Comparison of ENCODE assay signal across 15 mouse cellular contexts in genomic region chr12:26679887-26680567, GRCm38 (mm10).
A peak's percentile ranks its signal among the peaks of the same experiment; 100 is the strongest.
DNase-seq lines count a peak whose midpoint lies in the region; ATAC-seq lines count a peak whose summit lies in the region.
"Had no signal": no experiment of that assay in that cellular context is flagged by ENCODE, and none has a peak within 500 bp of the region (broad histone marks: within the 10 kb centered on the region; RNA-seq: fewer than 3 reads in every experiment).

No protein-coding gene starts in this region.

- no peaks in the 10 kb centered on the region for H3K9me3 ChIP-seq in midbrain, embryonic 11.5 days (ENCODE audit: control insufficient read depth, low read length)
- no peaks in the 10 kb centered on the region for H3K9me3 ChIP-seq in midbrain, embryonic 10.5 days (replicated peaks)
- no peaks in the 10 kb centered on the region for H3K9me3 ChIP-seq in forebrain, embryonic 16.5 days (ENCODE audit: control insufficient read depth, low read length)
- no peaks in the 10 kb centered on the region for H3K9me3 ChIP-seq in neural tube, embryonic 13.5 days
- H3K9me3 ChIP-seq: kidney, embryonic 15.5 days; liver, embryonic 12.5 days had no signal

- peak; percentile 84 for DNase-seq in midbrain, embryonic 11.5 days (ENCODE audit: low spot score, missing footprints)
- DNase-seq in midbrain, embryonic 10.5 days (ENCODE audit: low spot score) = no peak
- DNase-seq in layer of hippocampus, adult 8-10 months (ENCODE audit: low spot score in 2 of 2) = peak; percentile 25 to 44
- no peak for DNase-seq in kidney, postnatal 10 days
- DNase-seq in c-Kit-positive CD71-positive TER-119-positive erythroid progenitor cells, embryonic 14.5 days (ENCODE audit: low spot score) = no peak
- DNase-seq in urinary bladder, adult 18-20 months (ENCODE audit: low spot score in 2 of 2) = no peak
- DNase-seq: adrenal gland, postnatal 14 days; cerebellum, adult 18-20 months; lung, postnatal 14 days had no signal

- H3K27me3 ChIP-seq in midbrain, embryonic 11.5 days (ENCODE audit: control insufficient read depth, insufficient read depth, low read length) = no peaks in the 10 kb centered on the region
- H3K27me3 ChIP-seq in midbrain, embryonic 10.5 days (ENCODE audit: low read depth, poor library complexity, severe bottlenecking) = no peaks in the 10 kb centered on the region
- no peaks in the 10 kb centered on the region for H3K27me3 ChIP-seq in forebrain, embryonic 16.5 days (replicated peaks; ENCODE audit: control insufficient read depth, insufficient read depth, low read length)
- no peaks in the 10 kb centered on the region for H3K27me3 ChIP-seq in neural tube, embryonic 13.5 days
- H3K27me3 ChIP-seq: kidney, embryonic 15.5 days; liver, embryonic 12.5 days had no signal

- H3K27ac ChIP-seq in midbrain, embryonic 11.5 days (ENCODE audit: low read depth, low read length) = peak overlapping the region; percentile 21; the same call in 1 of the 2 replicates
- H3K27ac ChIP-seq in midbrain, embryonic 10.5 days (replicated peaks) = no peak overlapping the region; the same call in 1 of the 2 replicates
- H3K27ac ChIP-seq in forebrain, embryonic 16.5 days (ENCODE audit: low read length) = peak overlapping the region; percentile 89
- peak overlapping the region; percentile 77 for H3K27ac ChIP-seq in neural tube, embryonic 13.5 days (replicated peaks)
- H3K27ac ChIP-seq: kidney, embryonic 15.5 days; liver, embryonic 12.5 days had no signal

- 74% methylated on average over 9 of the region's 9 CpGs for WGBS in midbrain, embryonic 11.5 days
- 83% methylated on average over 9 of the region's 9 CpGs for WGBS in midbrain, embryonic 10.5 days
- WGBS in forebrain, embryonic 16.5 days = 17% methylated on average over 9 of the region's 9 CpGs
- 46% methylated on average over 9 of the region's 9 CpGs for WGBS in neural tube, embryonic 13.5 days

- H3K4me1 ChIP-seq in midbrain, embryonic 11.5 days (ENCODE audit: control insufficient read depth, insufficient read depth, low read length) = no peaks in the 10 kb centered on the region
- H3K4me1 ChIP-seq in midbrain, embryonic 10.5 days = peaks cover 5% of the 10 kb centered on the region; the same call in 1 of the 2 replicates
- H3K4me1 ChIP-seq in forebrain, embryonic 16.5 days (replicated peaks; ENCODE audit: control insufficient read depth, insufficient read depth, low read length) = peaks cover 23% of the 10 kb centered on the region
- peaks cover 15% of the 10 kb centered on the region for H3K4me1 ChIP-seq in neural tube, embryonic 13.5 days (replicated peaks)
- H3K4me1 ChIP-seq: kidney, embryonic 15.5 days; liver, embryonic 12.5 days had no signal

- H3K9ac ChIP-seq in midbrain, embryonic 11.5 days (ENCODE audit: low read length) = no peak overlapping the region
- H3K9ac ChIP-seq in forebrain, embryonic 16.5 days (replicated peaks; ENCODE audit: low read depth, low read length) = no peak overlapping the region
- no peak overlapping the region for H3K9ac ChIP-seq in neural tube, embryonic 13.5 days
- H3K9ac ChIP-seq: kidney, embryonic 15.5 days; liver, embryonic 12.5 days had no signal

- no peak overlapping the region for H3K4me3 ChIP-seq in midbrain, embryonic 11.5 days (ENCODE audit: low read depth, low read length)
- no peak overlapping the region for H3K4me3 ChIP-seq in midbrain, embryonic 10.5 days
- H3K4me3 ChIP-seq in forebrain, embryonic 16.5 days (replicated peaks; ENCODE audit: low read length) = no peak overlapping the region
- no peak overlapping the region for H3K4me3 ChIP-seq in neural tube, embryonic 13.5 days
- H3K4me3 ChIP-seq: erythroblast, embryonic 14.5 days; kidney, embryonic 15.5 days; liver, embryonic 12.5 days had no signal

- H3K4me2 ChIP-seq in midbrain, embryonic 11.5 days = no peak overlapping the region
- no peak overlapping the region for H3K4me2 ChIP-seq in forebrain, embryonic 16.5 days (ENCODE audit: low read length)
- H3K4me2 ChIP-seq in neural tube, embryonic 13.5 days = no peak overlapping the region
- H3K4me2 ChIP-seq: kidney, embryonic 15.5 days; liver, embryonic 12.5 days had no signal

- H3K36me3 ChIP-seq in midbrain, embryonic 11.5 days (ENCODE audit: control insufficient read depth, insufficient read depth, low read length) = no peaks in the 10 kb centered on the region
- H3K36me3 ChIP-seq in midbrain, embryonic 10.5 days = no peaks in the 10 kb centered on the region
- no peaks in the 10 kb centered on the region for H3K36me3 ChIP-seq in forebrain, embryonic 16.5 days (ENCODE audit: control insufficient read depth, insufficient read depth)
- H3K36me3 ChIP-seq in neural tube, embryonic 13.5 days = no peaks in the 10 kb centered on the region
- H3K36me3 ChIP-seq: kidney, embryonic 15.5 days; liver, embryonic 12.5 days had no signal

- no peak for ATAC-seq in midbrain, embryonic 11.5 days (ENCODE audit: low FRiP score)
- ATAC-seq in forebrain, embryonic 16.5 days = peak; percentile 95
- no peak for ATAC-seq in neural tube, embryonic 13.5 days (ENCODE audit: low read depth)
- ATAC-seq: CD4-positive, CD25-positive, alpha-beta regulatory T cell, adult 4 months; liver, embryonic 12.5 days had no signal

Comparison
In these comparisons a context has a peak if more than half of its experiments do, and no peak if none do; other contexts are left out.
1. DNase-seq: peak in midbrain, embryonic 11.5 days (single experiment) and layer of hippocampus, adult 8-10 months (2 of 2); none in midbrain, embryonic 10.5 days (single experiment), kidney, postnatal 10 days (single experiment), c-Kit-positive CD71-positive TER-119-positive erythroid progenitor cells, embryonic 14.5 days (single experiment) and urinary bladder, adult 18-20 months (0 of 2).